Mouse (Mus musculus): ENCODE measurements around the gene Tsc1. TPM values are rescaled to one million over a fixed set of nuclear protein-coding genes. Genes with fewer than 3 reads are reported as not detected.

Tsc1 gene
- polyA plus RNA-seq (2014; fragmentation: Nextera tagmentation; extraction: Ambion mirVana): 23.0 and 32.9 TPM in 2 replicates

- peak within 1 kb of the TSS; percentile 70 for H3K4me2 ChIP-seq (ENCODE audit: low read length)
- no peaks in the 10 kb centered on the region for H3K27me3 ChIP-seq (ENCODE audit: control insufficient read depth, insufficient read depth, low read length)
- ATAC-seq (ENCODE audit: low FRiP score, low TSS enrichment): peak; percentile 95
- peak; percentile 98 for DNase-seq
- H3K36me3 ChIP-seq (ENCODE audit: control insufficient read depth, insufficient read depth, low read length): no peaks in the 10 kb centered on the region
- WGBS: 2% methylated on average over 43 of the region's 47 CpGs
- no peaks in the 10 kb centered on the region for H3K9me3 ChIP-seq (ENCODE audit: control insufficient read depth, low read length)
- H3K4me1 ChIP-seq (ENCODE audit: control insufficient read depth, insufficient read depth, low read length): peaks cover 14% of the 10 kb centered on the region
- peak within 1 kb of the TSS; percentile 88 for H3K9ac ChIP-seq (replicated peaks; ENCODE audit: low read length)
- peak within 1 kb of the TSS; percentile 94 for H3K27ac ChIP-seq (replicated peaks; ENCODE audit: low read depth, low read length)
- peak within 1 kb of the TSS; percentile 98 for H3K4me3 ChIP-seq (replicated peaks; ENCODE audit: low read depth, low read length)
Measured at GRCm38 (mm10) chr2:28640461-28641424, at the start of gene Tsc1. Gene Tsc1, plus strand, starts transcription at chr2:28641228.

DNA sequence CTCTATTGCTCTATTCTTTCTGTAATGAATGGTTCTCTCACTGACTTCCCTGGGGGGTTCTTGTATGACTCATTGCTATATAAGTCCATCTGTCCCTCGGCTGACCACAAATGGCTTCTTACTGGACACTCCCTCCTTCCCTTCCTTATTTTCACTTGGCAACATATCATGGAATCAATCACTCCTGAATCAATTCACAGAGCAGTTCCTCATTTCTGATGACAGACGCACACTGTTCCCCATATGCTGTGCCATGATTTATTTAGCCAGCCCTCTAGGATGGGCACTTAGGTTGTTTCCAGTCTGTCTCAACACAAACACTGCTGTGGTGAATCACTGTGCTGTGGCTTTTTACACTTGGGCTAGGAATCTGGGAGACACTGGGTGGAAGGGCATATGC is 49.5 kb upstream of the Tsc1 start:
- Histone ChIP-seq H3K27ac (replicated peaks; ENCODE audit: low read depth, low read length) (no peak overlapping the region), H3K4me1 (ENCODE audit: control insufficient read depth, insufficient read depth, low read length) (no peaks in the 10 kb centered on the region), H3K36me3 (ENCODE audit: control insufficient read depth, insufficient read depth, low read length) (no peaks in the 10 kb centered on the region), H3K4me3 (replicated peaks; ENCODE audit: low read depth, low read length) (no peak overlapping the region), H3K4me2 (ENCODE audit: low read length) (no peak overlapping the region), H3K27me3 (ENCODE audit: control insufficient read depth, insufficient read depth, low read length) (no peaks in the 10 kb centered on the region; the same call in 1 of the 2 replicates), H3K9me3 (ENCODE audit: control insufficient read depth, low read length) (no peaks in the 10 kb centered on the region), H3K9ac (replicated peaks; ENCODE audit: low read length) (no peak overlapping the region)
- WGBS: 77% methylated on average over 2 of the region's 2 CpGs
- ATAC-seq (ENCODE audit: low FRiP score, low TSS enrichment): no peak
- DNase-seq: no peak

GRCm38 (mm10) chr2:28592809-28593208 is 48.2 kb upstream of the Tsc1 start:
- Histone ChIP-seq H3K36me3 (ENCODE audit: control insufficient read depth, insufficient read depth, low read length) (no peaks in the 10 kb centered on the region), H3K9ac (replicated peaks; ENCODE audit: low read length) (no peak overlapping the region), H3K4me2 (ENCODE audit: low read length) (no peak overlapping the region), H3K27me3 (ENCODE audit: control insufficient read depth, insufficient read depth, low read length) (no peaks in the 10 kb centered on the region; the same call in 1 of the 2 replicates), H3K4me3 (replicated peaks; ENCODE audit: low read depth, low read length) (no peak overlapping the region), H3K27ac (replicated peaks; ENCODE audit: low read depth, low read length) (no peak overlapping the region), H3K4me1 (ENCODE audit: control insufficient read depth, insufficient read depth, low read length) (no peaks in the 10 kb centered on the region), H3K9me3 (ENCODE audit: control insufficient read depth, low read length) (no peaks in the 10 kb centered on the region)
- WGBS: 6% methylated on average over 15 of the region's 15 CpGs
- DNase-seq (peak; percentile 70), ATAC-seq (ENCODE audit: low FRiP score, low TSS enrichment) (no peak)

GRCm38 (mm10) chr2:28596021-28596420 is 45.0 kb upstream of the Tsc1 start:
- 79% methylated on average over 7 of the region's 7 CpGs for WGBS
- no peak overlapping the region for H3K9ac ChIP-seq (replicated peaks; ENCODE audit: low read length)
- ATAC-seq (ENCODE audit: low FRiP score, low TSS enrichment): no peak
- no peaks in the 10 kb centered on the region for H3K36me3 ChIP-seq (ENCODE audit: control insufficient read depth, insufficient read depth, low read length)
- H3K9me3 ChIP-seq (ENCODE audit: control insufficient read depth, low read length): no peaks in the 10 kb centered on the region
- no peak overlapping the region for H3K27ac ChIP-seq (replicated peaks; ENCODE audit: low read depth, low read length)
- DNase-seq: no peak
- no peaks in the 10 kb centered on the region for H3K27me3 ChIP-seq (ENCODE audit: control insufficient read depth, insufficient read depth, low read length)
- H3K4me3 ChIP-seq (replicated peaks; ENCODE audit: low read depth, low read length): no peak overlapping the region
- H3K4me1 ChIP-seq (ENCODE audit: control insufficient read depth, insufficient read depth, low read length): no peaks in the 10 kb centered on the region
- no peak overlapping the region for H3K4me2 ChIP-seq (ENCODE audit: low read length)

DNA sequence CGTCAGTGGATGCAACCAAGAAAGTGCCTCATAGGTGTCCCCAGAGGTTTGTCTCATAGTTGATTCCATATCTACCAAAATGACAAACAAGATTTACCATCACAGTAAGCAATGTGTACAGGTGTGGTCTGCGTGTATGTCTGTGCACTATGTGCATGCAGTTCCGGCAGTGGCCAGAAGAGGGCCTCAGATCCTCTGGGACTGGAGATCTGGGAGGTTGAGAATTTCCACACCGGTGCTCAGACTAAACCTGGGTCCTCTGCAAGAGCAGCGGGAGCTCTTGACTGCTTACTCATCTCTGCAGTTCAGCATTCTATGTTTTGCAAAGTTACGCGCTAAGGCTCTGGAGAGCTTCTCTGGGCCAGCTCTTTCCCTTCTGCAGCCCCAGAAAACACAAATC is 44.0 kb upstream of the Tsc1 start:
- Histone ChIP-seq H3K36me3 (ENCODE audit: control insufficient read depth, insufficient read depth, low read length) (no peaks in the 10 kb centered on the region), H3K9ac (replicated peaks; ENCODE audit: low read length) (no peak overlapping the region), H3K4me3 (replicated peaks; ENCODE audit: low read depth, low read length) (no peak overlapping the region), H3K4me2 (ENCODE audit: low read length) (no peak overlapping the region), H3K4me1 (ENCODE audit: control insufficient read depth, insufficient read depth, low read length) (no peaks in the 10 kb centered on the region), H3K27ac (replicated peaks; ENCODE audit: low read depth, low read length) (no peak overlapping the region), H3K9me3 (ENCODE audit: control insufficient read depth, low read length) (no peaks in the 10 kb centered on the region), H3K27me3 (ENCODE audit: control insufficient read depth, insufficient read depth, low read length) (no peaks in the 10 kb centered on the region)
- DNase-seq: no peak
- no peak for ATAC-seq (ENCODE audit: low FRiP score, low TSS enrichment)
- 90% methylated on average over 7 of the region's 7 CpGs for WGBS

- no peak for ATAC-seq (ENCODE audit: low FRiP score, low TSS enrichment)
- no peaks in the 10 kb centered on the region for H3K36me3 ChIP-seq (ENCODE audit: control insufficient read depth, insufficient read depth, low read length)
- H3K4me3 ChIP-seq (replicated peaks; ENCODE audit: low read depth, low read length): no peak overlapping the region
- no peaks in the 10 kb centered on the region for H3K9me3 ChIP-seq (ENCODE audit: control insufficient read depth, low read length)
- H3K4me2 ChIP-seq (ENCODE audit: low read length): no peak overlapping the region
- H3K27me3 ChIP-seq (ENCODE audit: control insufficient read depth, insufficient read depth, low read length): no peaks in the 10 kb centered on the region
- no peak overlapping the region for H3K9ac ChIP-seq (replicated peaks; ENCODE audit: low read length)
- no peaks in the 10 kb centered on the region for H3K4me1 ChIP-seq (ENCODE audit: control insufficient read depth, insufficient read depth, low read length)
- DNase-seq: no peak
- WGBS: 67% methylated on average over 7 of the region's 7 CpGs
- H3K27ac ChIP-seq (replicated peaks; ENCODE audit: low read depth, low read length): no peak overlapping the region; the same call in 1 of the 2 replicates
Measured at GRCm38 (mm10) chr2:28597733-28598547, 43.1 kb upstream of the Tsc1 start.

GRCm38 (mm10) chr2:28598692-28599568 is 42.1 kb upstream of the Tsc1 start:
- ATAC-seq (ENCODE audit: low FRiP score, low TSS enrichment) (no peak), DNase-seq (no peak)
- Histone ChIP-seq H3K9ac (replicated peaks; ENCODE audit: low read length) (no peak overlapping the region), H3K4me3 (replicated peaks; ENCODE audit: low read depth, low read length) (no peak overlapping the region), H3K36me3 (ENCODE audit: control insufficient read depth, insufficient read depth, low read length) (no peaks in the 10 kb centered on the region), H3K27ac (replicated peaks; ENCODE audit: low read depth, low read length) (no peak overlapping the region), H3K9me3 (ENCODE audit: control insufficient read depth, low read length) (no peaks in the 10 kb centered on the region), H3K4me1 (ENCODE audit: control insufficient read depth, insufficient read depth, low read length) (no peaks in the 10 kb centered on the region), H3K4me2 (ENCODE audit: low read length) (no peak overlapping the region), H3K27me3 (ENCODE audit: control insufficient read depth, insufficient read depth, low read length) (no peaks in the 10 kb centered on the region)
- 63% methylated on average over 12 of the region's 12 CpGs for WGBS

DNA sequence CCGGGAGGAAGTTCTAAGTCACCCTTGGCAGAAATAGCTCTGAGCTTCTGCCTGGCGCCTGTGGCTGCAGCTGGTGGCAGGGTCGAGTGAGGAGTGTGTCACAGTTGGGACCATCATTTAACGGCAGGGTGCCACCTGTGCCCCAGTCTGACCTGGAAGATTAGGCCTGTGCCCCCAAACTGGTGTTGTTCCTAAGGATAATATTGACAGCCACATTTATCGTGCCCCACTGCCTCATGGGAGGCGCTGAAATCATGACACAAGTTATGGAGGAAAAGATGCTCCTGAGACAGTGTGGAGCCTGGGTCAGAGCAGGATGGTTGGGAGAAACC is 41.5 kb upstream of the Tsc1 start:
- no peak for DNase-seq
- no peaks in the 10 kb centered on the region for H3K36me3 ChIP-seq (ENCODE audit: control insufficient read depth, insufficient read depth, low read length)
- H3K27me3 ChIP-seq (ENCODE audit: control insufficient read depth, insufficient read depth, low read length): no peaks in the 10 kb centered on the region
- WGBS: 81% methylated on average over 6 of the region's 6 CpGs
- no peak overlapping the region for H3K9ac ChIP-seq (replicated peaks; ENCODE audit: low read length)
- no peak overlapping the region for H3K4me3 ChIP-seq (replicated peaks; ENCODE audit: low read depth, low read length)
- ATAC-seq (ENCODE audit: low FRiP score, low TSS enrichment): no peak
- H3K4me2 ChIP-seq (ENCODE audit: low read length): no peak overlapping the region
- no peaks in the 10 kb centered on the region for H3K4me1 ChIP-seq (ENCODE audit: control insufficient read depth, insufficient read depth, low read length)
- no peak overlapping the region for H3K27ac ChIP-seq (replicated peaks; ENCODE audit: low read depth, low read length)
- H3K9me3 ChIP-seq (ENCODE audit: control insufficient read depth, low read length): no peaks in the 10 kb centered on the region

Measured in midbrain, embryonic 14.5 days (tissue).